Mouse (Mus musculus) kidney, postnatal 0 days (tissue): ENCODE measurements around the gene Gm21854. TPM values are rescaled to one million over a fixed set of nuclear protein-coding genes. Genes with fewer than 3 reads are reported as not detected.
"Not testable (repeated sequence)": the region's sequence is repeated elsewhere in the genome, so short reads cannot be mapped to it uniquely, and the experiment has no call there.

Source experiments
- ATAC-seq: fragments of 200-750 bp; cut with Nextera tagmentation; replicated peaks from 2 replicates; pipeline ENCODE4 v1.8.0; 2017; ENCODE audit warnings: low read depth, moderate number of reproducible peaks, moderate TSS enrichment, moderate library complexity; ENCODE audit not compliant: low FRiP score
- DNase-seq: peaks from one replicate; pipeline ENCODE4 v3.0.0-alpha.2; 2016; ENCODE audit warnings: low spot score
- H3K27ac ChIP-seq: fragments of 300-500 bp; sonication (generic); 2 replicates; pipeline ENCODE4 v1.5.1; 2014; ENCODE audit warnings: mild to moderate bottlenecking
- H3K27me3 ChIP-seq: fragments of 300-500 bp; sonication (generic); 2 replicates; pipeline ENCODE4 v1.6.1; 2014; ENCODE audit warnings: low read length, mixed read lengths; ENCODE audit not compliant: insufficient read depth
- H3K36me3 ChIP-seq: fragments of 300-500 bp; sonication (generic); 2 replicates; pipeline ENCODE4 v1.6.1; 2014; ENCODE audit warnings: low read length, mixed read lengths; ENCODE audit not compliant: insufficient read depth
- H3K4me1 ChIP-seq: fragments of 300-500 bp; sonication (generic); replicated peaks from 2 replicates; pipeline ENCODE4 v1.6.1; 2014; ENCODE audit warnings: antibody characterized with exemption, low read length, mixed read lengths; ENCODE audit not compliant: insufficient read depth
- H3K4me2 ChIP-seq: fragments of 300-500 bp; sonication (generic); 2 replicates; pipeline ENCODE4 v1.6.1; 2014; ENCODE audit warnings: mild to moderate bottlenecking, low read length, moderate library complexity, mixed read lengths
- H3K4me3 ChIP-seq: fragments of 300-500 bp; sonication (generic); replicated peaks from 2 replicates; pipeline ENCODE4 v1.5.1; 2014; ENCODE audit warnings: low read depth, low read length
- H3K9ac ChIP-seq: fragments of 300-500 bp; sonication (generic); 2 replicates; pipeline ENCODE4 v1.6.1; 2014; ENCODE audit warnings: low read depth, low read length
- H3K9me3 ChIP-seq: fragments of 300-500 bp; sonication (generic); replicated peaks from 2 replicates; pipeline ENCODE4 v1.6.1; 2016; ENCODE audit warnings: low read length, inconsistent platforms, mixed read lengths
- polyA plus RNA-seq: library from polyadenylated mRNA; unstranded; fragments of >200 nt; fragmentation: Nextera tagmentation; extraction: Ambion mirVana; gene quantifications from 2 replicates; pipeline ENCODE4 v1.2.1, GENCODE M21; 2015

Gm21854 gene
- polyA plus RNA-seq, result not detected in 2 replicates

DNA sequence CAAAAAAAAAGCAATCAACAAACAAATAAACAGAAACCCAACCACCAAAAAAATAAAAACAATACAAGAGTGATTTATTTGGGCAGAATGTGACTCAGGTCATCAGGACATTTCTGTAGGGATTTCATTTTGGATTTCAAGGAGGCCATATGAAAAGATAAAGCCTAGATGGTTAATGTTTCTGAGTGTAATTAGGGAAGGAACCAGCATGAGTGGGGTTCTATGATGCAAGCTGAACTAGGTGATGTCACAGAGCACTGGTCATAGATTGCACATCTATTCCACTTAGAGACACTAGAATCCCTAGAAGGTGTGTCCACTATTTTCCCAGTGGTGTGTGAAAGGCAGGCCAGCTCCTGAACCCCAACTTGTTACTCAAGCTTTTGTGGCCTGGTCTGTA is at the start of gene Gm21854:
Gene Gm21854, plus strand, starts transcription at position 301 of the 400 bp plus-strand sequence.
- H3K9ac ChIP-seq, H3K36me3 ChIP-seq, H3K27me3 ChIP-seq, H3K4me1 ChIP-seq, H3K9me3 ChIP-seq, H3K4me3 ChIP-seq, ATAC-seq, H3K4me2 ChIP-seq, H3K27ac ChIP-seq, DNase-seq: not testable (repeated sequence)

Other genes starting within 250 kb of the Gm21854 start
- gene Gm20914, start 69.0 kb downstream of the Gm21854 start, polyA plus RNA-seq, result not detected in 2 replicates
- gene Gm28171, start 136.4 kb downstream of the Gm21854 start, polyA plus RNA-seq, result not detected in 2 replicates